Comparison of ENCODE assay signal across 8 mouse cellular contexts in genomic region chr5:31526354-31527116, GRCm38 (mm10). TPM values are rescaled to one million over a fixed set of nuclear protein-coding genes. Genes with fewer than 3 reads are reported as not detected.
A peak's percentile ranks its signal among the peaks of the same experiment; 100 is the strongest.
DNase-seq lines count a peak whose midpoint lies in the region; ATAC-seq and TF ChIP-seq lines count a peak whose summit lies in the region.

TSS of gene Slc4a1ap (plus strand) at chr5:31526995.

- peak; percentile 79 for DNase-seq in 3T3-L1 (ENCODE audit: low read depth, low spot score)
- peak; percentile 54 to 56 for DNase-seq in adrenal gland, postnatal 4 days (ENCODE audit: low spot score in 2 of 2)
- DNase-seq in embryonic facial prominence, embryonic 14.5 days (ENCODE audit: low spot score): peak; percentile 81
- peak; percentile 84 to 86 for DNase-seq in heart, adult 2 months
- DNase-seq in kidney, adult 8-10 months: peak; percentile 80 to 82
- DNase-seq in spleen, postnatal 10 days (ENCODE audit: low spot score in 2 of 2): peak; percentile 83 to 87

- peaks cover 38% of the 10 kb centered on the region for H3K36me3 ChIP-seq in embryonic facial prominence, embryonic 14.5 days (ENCODE audit: control insufficient read depth, insufficient read depth, low read length)
- H3K36me3 ChIP-seq in heart, adult 2 months (ENCODE audit: control insufficient read depth, insufficient read depth, low read length): peaks cover 5% of the 10 kb centered on the region
- peaks cover 35% of the 10 kb centered on the region for H3K36me3 ChIP-seq in limb, embryonic 13.5 days
- H3K36me3 ChIP-seq in midbrain, embryonic 16.5 days (ENCODE audit: control insufficient read depth, insufficient read depth, low read length): peaks cover 11% of the 10 kb centered on the region; the same call in 1 of the 2 replicates

- peak; percentile 69 for TF ChIP-seq POLR2A in heart, adult 2 months (IDR thresholded peaks at IDR 0.05; ENCODE audit: insufficient read depth, low read depth, low read length)

- intact Hi-C loops in heart, adult 2 months (cut with DNase I): loop anchor here (1.0 to 2.0 kb wide), 2 partner anchors 32 to 74 kb away; partner anchors contain the start of genes Gpn1 and Zfp512

- H3K9me3 ChIP-seq in embryonic facial prominence, embryonic 14.5 days (ENCODE audit: control insufficient read depth, low read length): no peaks in the 10 kb centered on the region
- no peaks in the 10 kb centered on the region for H3K9me3 ChIP-seq in limb, embryonic 13.5 days
- H3K9me3 ChIP-seq in midbrain, embryonic 16.5 days (replicated peaks; ENCODE audit: control insufficient read depth, low read length, poor library complexity, severe bottlenecking): no peaks in the 10 kb centered on the region

- peak; percentile 91 for ATAC-seq in embryonic facial prominence, embryonic 14.5 days (ENCODE audit: low read depth)
- peak; percentile 83 for ATAC-seq in limb, embryonic 13.5 days (ENCODE audit: low FRiP score, low read depth)
- ATAC-seq in midbrain, embryonic 16.5 days: peak; percentile 92

- TF ChIP-seq CTCF in heart, adult 2 months (IDR thresholded peaks at IDR 0.05): no peak

- WGBS in embryonic facial prominence, embryonic 14.5 days: under 1% methylated on average over 28 of the region's 28 CpGs
- WGBS in heart, adult 2 months: under 1% methylated on average over 28 of the region's 28 CpGs
- 1% methylated on average over 28 of the region's 28 CpGs for WGBS in limb, embryonic 13.5 days
- WGBS in midbrain, embryonic 16.5 days: 1% methylated on average over 28 of the region's 28 CpGs

- H3K4me3 ChIP-seq in embryonic facial prominence, embryonic 14.5 days (ENCODE audit: low read depth, low read length): peak within 1 kb of the TSS; percentile 74
- peak within 1 kb of the TSS; percentile 100 for H3K4me3 ChIP-seq in heart, adult 2 months
- H3K4me3 ChIP-seq in limb, embryonic 13.5 days: peak within 1 kb of the TSS; percentile 97
- peak within 1 kb of the TSS; percentile 92 for H3K4me3 ChIP-seq in midbrain, embryonic 16.5 days (ENCODE audit: low read depth, low read length)

- H3K27ac ChIP-seq in embryonic facial prominence, embryonic 14.5 days (replicated peaks; ENCODE audit: low read depth, low read length): peak within 1 kb of the TSS; percentile 78
- peak within 1 kb of the TSS; percentile 87 for H3K27ac ChIP-seq in heart, adult 2 months
- H3K27ac ChIP-seq in limb, embryonic 13.5 days: peak within 1 kb of the TSS; percentile 86
- peak within 1 kb of the TSS; percentile 84 for H3K27ac ChIP-seq in midbrain, embryonic 16.5 days (ENCODE audit: low read length)

- no peaks in the 10 kb centered on the region for H3K27me3 ChIP-seq in embryonic facial prominence, embryonic 14.5 days (replicated peaks; ENCODE audit: control insufficient read depth, insufficient read depth, low read length)
- H3K27me3 ChIP-seq in heart, adult 2 months (ENCODE audit: control insufficient read depth, insufficient read depth, low read length): no peaks in the 10 kb centered on the region
- no peaks in the 10 kb centered on the region for H3K27me3 ChIP-seq in limb, embryonic 13.5 days
- H3K27me3 ChIP-seq in midbrain, embryonic 16.5 days (ENCODE audit: control insufficient read depth, insufficient read depth, low read depth, low read length): no peaks in the 10 kb centered on the region

- H3K79me2 ChIP-seq in heart, adult 2 months (replicated peaks; ENCODE audit: control insufficient read depth, insufficient read depth, low read length): peaks cover 3% of the 10 kb centered on the region

- peak within 1 kb of the TSS; percentile 99 for H3K4me2 ChIP-seq in embryonic facial prominence, embryonic 14.5 days (ENCODE audit: low read depth, low read length)
- peak within 1 kb of the TSS; percentile 85 for H3K4me2 ChIP-seq in limb, embryonic 13.5 days (replicated peaks)
- peak within 1 kb of the TSS; percentile 100 for H3K4me2 ChIP-seq in midbrain, embryonic 16.5 days (ENCODE audit: low read length)

- H3K9ac ChIP-seq in embryonic facial prominence, embryonic 14.5 days (ENCODE audit: low read depth, low read length): peak within 1 kb of the TSS; percentile 81
- peak within 1 kb of the TSS; percentile 75 for H3K9ac ChIP-seq in heart, adult 2 months (ENCODE audit: low read depth, low read length)
- H3K9ac ChIP-seq in limb, embryonic 13.5 days: peak within 1 kb of the TSS; percentile 91
- H3K9ac ChIP-seq in midbrain, embryonic 16.5 days (ENCODE audit: low read depth, low read length): peak within 1 kb of the TSS; percentile 78

- peaks cover 17% of the 10 kb centered on the region for H3K4me1 ChIP-seq in embryonic facial prominence, embryonic 14.5 days (ENCODE audit: control insufficient read depth, insufficient read depth, low read length)
- peaks cover 1% of the 10 kb centered on the region; the same call in 1 of the 2 replicates for H3K4me1 ChIP-seq in heart, adult 2 months (ENCODE audit: control insufficient read depth, insufficient read depth, low read length)
- peaks cover 26% of the 10 kb centered on the region for H3K4me1 ChIP-seq in limb, embryonic 13.5 days
- peaks cover 29% of the 10 kb centered on the region for H3K4me1 ChIP-seq in midbrain, embryonic 16.5 days (ENCODE audit: control insufficient read depth, insufficient read depth, low read length)

- no peak for TF ChIP-seq EP300 in heart, adult 2 months (IDR thresholded peaks at IDR 0.05; ENCODE audit: insufficient read depth, low read depth, low read length)

RNA-seq across cellular contexts. Expression of gene Slc4a1ap, which starts in this region (rescaled TPM):
- 10 to 100 TPM; 34.7 to 39.1 TPM for total RNA-seq in adrenal gland, postnatal 4 days (2021)
- 22.4 and 23.4 TPM in 2 replicates for polyA plus RNA-seq in embryonic facial prominence, embryonic 14.5 days (2014; fragmentation: Nextera tagmentation; extraction: Ambion mirVana)
- 10 to 100 TPM; 20.8 to 22.6 TPM for total RNA-seq in heart, adult 2 months (2021)
- polyA plus RNA-seq in heart, adult 2 months (2012; rRNA removed): 7.5 and 13.1 TPM in 2 replicates
- polyA plus RNA-seq in limb, embryonic 13.5 days (2015; fragmentation: Nextera tagmentation; extraction: Ambion mirVana): 37.0 and 38.6 TPM in 2 replicates
- 32.5 and 34.4 TPM in 2 replicates for polyA plus RNA-seq in midbrain, embryonic 16.5 days (2015; fragmentation: Nextera tagmentation; extraction: Ambion mirVana)

Comparison
In these comparisons a context has a peak if more than half of its experiments do, and no peak if none do; other contexts are left out.
1. Peak in every context shown above with its lines: DNase-seq, ATAC-seq, H3K4me3 ChIP-seq and H3K27ac ChIP-seq.